Mouse (Mus musculus): ENCODE measurements around the gene Olfr96. TPM values are rescaled to one million over a fixed set of nuclear protein-coding genes. Genes with fewer than 3 reads are reported as not detected.

The Olfr96 gene
- total RNA-seq, 2 experiments from 2014 or later: not detected

GRCm38 (mm10) chr17:37270058-37270701 lies 50.2 kb downstream of the Olfr96 start, which contains the start of gene H2-M3:
H2-M3 (plus strand) TSS chr17:37270220.
- ATAC-seq (ENCODE audit: poor library complexity, severe bottlenecking): peak; percentile 88

- peak; percentile 78 for ATAC-seq (ENCODE audit: poor library complexity, severe bottlenecking)
Measured at GRCm38 (mm10) chr17:37270702-37271092, 50.8 kb downstream of the Olfr96 start.

GRCm38 (mm10) chr17:37275626-37276248 lies 55.8 kb downstream of the Olfr96 start:
- ATAC-seq (ENCODE audit: poor library complexity, severe bottlenecking): no peak

Other genes starting within 250 kb of the Olfr96 start
- gene 2410137M14Rik, start 238.9 kb upstream of the Olfr96 start, total RNA-seq (2015): not detected in 2 replicates
- gene 2410137M14Rik, start 238.9 kb upstream of the Olfr96 start, total RNA-seq (2017): not detected in 2 replicates
- gene H2-M5, start 230.6 kb upstream of the Olfr96 start, total RNA-seq (2015): 0.23 TPM in 1 of 2 replicates, not detected in the other
- gene H2-M5, start 230.6 kb upstream of the Olfr96 start, total RNA-seq (2017): not detected in 2 replicates
- gene Zfp57, start 219.0 kb upstream of the Olfr96 start, total RNA-seq (2015): not detected in 2 replicates
- not detected in 2 replicates for gene Zfp57, start 219.0 kb upstream of the Olfr96 start, total RNA-seq (2017)
- gene Mog, start 196.7 kb upstream of the Olfr96 start, total RNA-seq (2015): not detected in 2 replicates
- gene Mog, start 196.7 kb upstream of the Olfr96 start, total RNA-seq (2017): not detected in 2 replicates
- gene Gabbr1, start 174.2 kb upstream of the Olfr96 start, total RNA-seq (2015): 12.4 and 14.2 TPM in 2 replicates
- 5.7 and 10.5 TPM in 2 replicates for gene Gabbr1, start 174.2 kb upstream of the Olfr96 start, total RNA-seq (2017)
- not detected in 2 replicates for gene Olfr90, start 131.6 kb upstream of the Olfr96 start, total RNA-seq (2015)
- not detected in 2 replicates for gene Olfr90, start 131.6 kb upstream of the Olfr96 start, total RNA-seq (2017)
- gene Olfr91, start 121.9 kb upstream of the Olfr96 start, total RNA-seq (2015): not detected in 2 replicates
- gene Olfr91, start 121.9 kb upstream of the Olfr96 start, total RNA-seq (2017): not detected in 2 replicates
- gene Olfr92, start 100.1 kb upstream of the Olfr96 start, total RNA-seq (2015): not detected in 2 replicates
- gene Olfr92, start 100.1 kb upstream of the Olfr96 start, total RNA-seq (2017): not detected in 2 replicates
- gene Olfr93, start 58.7 kb upstream of the Olfr96 start, total RNA-seq (2015): not detected in 2 replicates
- gene Olfr93, start 58.7 kb upstream of the Olfr96 start, total RNA-seq (2017): not detected in 2 replicates
- gene Ubd, start 26.3 kb upstream of the Olfr96 start, total RNA-seq (2015): not detected in 2 replicates
- gene Ubd, start 26.3 kb upstream of the Olfr96 start, total RNA-seq (2017): 0.40 TPM in 1 of 2 replicates, not detected in the other
- gene Olfr94, start 19.2 kb upstream of the Olfr96 start, total RNA-seq (2015): not detected in 2 replicates
- gene Olfr94, start 19.2 kb upstream of the Olfr96 start, total RNA-seq (2017): not detected in 2 replicates
- not detected in 2 replicates for gene Olfr95, start 7.0 kb upstream of the Olfr96 start, total RNA-seq (2015)
- 0.04 TPM in 1 of 2 replicates, not detected in the other for gene Olfr95, start 7.0 kb upstream of the Olfr96 start, total RNA-seq (2017)
- not detected in 2 replicates for gene Olfr97, start 17.2 kb downstream of the Olfr96 start, total RNA-seq (2015)
- not detected in 2 replicates for gene Olfr97, start 17.2 kb downstream of the Olfr96 start, total RNA-seq (2017)
- gene Olfr98, start 43.6 kb downstream of the Olfr96 start, total RNA-seq (2015): not detected in 2 replicates
- gene Olfr98, start 43.6 kb downstream of the Olfr96 start, total RNA-seq (2017): not detected in 2 replicates
- gene H2-M3, start 50.1 kb downstream of the Olfr96 start, total RNA-seq (2015): 17.4 and 20.9 TPM in 2 replicates
- gene H2-M3, start 50.1 kb downstream of the Olfr96 start, total RNA-seq (2017): 42.3 and 45.1 TPM in 2 replicates
- not detected in 2 replicates for gene Olfr99, start 63.3 kb downstream of the Olfr96 start, total RNA-seq (2015)
- gene Olfr99, start 63.3 kb downstream of the Olfr96 start, total RNA-seq (2017): not detected in 2 replicates
- gene Olfr101, start 84.2 kb downstream of the Olfr96 start, total RNA-seq (2015): not detected in 2 replicates
- not detected in 2 replicates for gene Olfr101, start 84.2 kb downstream of the Olfr96 start, total RNA-seq (2017)
- gene Olfr102, start 96.9 kb downstream of the Olfr96 start, total RNA-seq (2015): not detected in 2 replicates
- not detected in 2 replicates for gene Olfr102, start 96.9 kb downstream of the Olfr96 start, total RNA-seq (2017)
- gene Olfr103, start 119.6 kb downstream of the Olfr96 start, total RNA-seq (2015): not detected in 2 replicates
- not detected in 2 replicates for gene Olfr103, start 119.6 kb downstream of the Olfr96 start, total RNA-seq (2017)
- not detected in 2 replicates for gene Olfr104-ps, start 139.4 kb downstream of the Olfr96 start, total RNA-seq (2015)
- not detected in 2 replicates for gene Olfr104-ps, start 139.4 kb downstream of the Olfr96 start, total RNA-seq (2017)
- not detected in 2 replicates for gene Olfr105-ps, start 158.9 kb downstream of the Olfr96 start, total RNA-seq (2015)
- not detected in 2 replicates for gene Olfr105-ps, start 158.9 kb downstream of the Olfr96 start, total RNA-seq (2017)
- gene Olfr106-ps, start 170.2 kb downstream of the Olfr96 start, total RNA-seq (2015): not detected in 2 replicates
- gene Olfr106-ps, start 170.2 kb downstream of the Olfr96 start, total RNA-seq (2017): not detected in 2 replicates
- not detected in 2 replicates for gene Olfr107, start 179.1 kb downstream of the Olfr96 start, total RNA-seq (2015)
- not detected in 2 replicates for gene Olfr107, start 179.1 kb downstream of the Olfr96 start, total RNA-seq (2017)
- gene Olfr108, start 225.3 kb downstream of the Olfr96 start, total RNA-seq (2015): not detected in 2 replicates
- not detected in 2 replicates for gene Olfr108, start 225.3 kb downstream of the Olfr96 start, total RNA-seq (2017)
- not detected in 2 replicates for gene Olfr109, start 238.8 kb downstream of the Olfr96 start, total RNA-seq (2015)
- not detected in 2 replicates for gene Olfr109, start 238.8 kb downstream of the Olfr96 start, total RNA-seq (2017)

Measured in megakaryocyte, adult 5-6 weeks (primary cell).